Mouse (Mus musculus) spleen, adult 12 weeks (tissue): ENCODE measurements at regions not wholly inside any gene's neighbourhood (a gene's known extent, or its start where the extent isn't known, plus 50 kb on each side); places are given as distances from the start of the nearest gene placed in this dataset.

Source experiments
- DNase-seq: peaks from one replicate; pipeline ENCODE4 v3.0.0; 2022; ENCODE audit warnings: low spot score

- no peak for DNase-seq
These were observed 52.2 kb upstream of the Tnfaip3 start for GRCm38 (mm10) chr10:19067623-19068022.

GRCm38 (mm10) chr10:19066821-19067350 lies 51.4 kb upstream of the Tnfaip3 start:
- DNase-seq, result no peak
